Mouse (Mus musculus) testis, adult 2 months (tissue): ENCODE results near the gene Dbh.

Experiments used
- CTCF ChIP-seq: fragments of 200-500 bp; IDR thresholded peaks from 2 replicates; pipeline ENCODE4 v1.5.1; 2012; ENCODE audit warnings: low read depth, mild to moderate bottlenecking, inconsistent platforms, low read length, moderate library complexity; ENCODE audit not compliant: control insufficient read depth, insufficient read depth, insufficient replicate concordance
- POLR2A ChIP-seq: fragments of 200-500 bp; IDR thresholded peaks from 2 replicates; pipeline ENCODE4 v1.6.1; 2012; ENCODE audit warnings: low read depth, mild to moderate bottlenecking, inconsistent platforms, low read length, moderate library complexity; ENCODE audit not compliant: control insufficient read depth

DNA sequence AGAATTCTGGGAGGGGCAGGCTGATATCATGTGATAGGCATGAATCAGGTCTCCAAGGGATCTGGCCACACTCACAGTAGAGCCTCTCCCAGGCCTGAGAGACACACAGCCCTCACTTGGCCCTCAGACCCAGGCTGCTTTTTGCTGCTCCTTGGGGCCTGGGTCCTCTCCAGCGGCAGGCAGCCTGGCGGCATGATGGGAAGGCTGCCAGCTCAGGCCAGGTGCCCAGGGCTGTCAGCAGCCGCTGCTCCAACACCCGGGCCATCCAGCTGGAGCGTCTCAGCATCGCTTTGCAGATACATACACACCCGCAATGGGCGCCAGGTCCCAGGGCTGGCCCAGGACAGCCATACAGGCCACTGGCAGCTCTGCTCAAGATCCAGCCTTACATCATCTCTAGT is 44.8 kb upstream of the Dbh start:
- TF ChIP-seq POLR2A (no peak), CTCF (no peak)
